Mouse (Mus musculus): ENCODE results near the gene Slc9a4.
"Not testable (repeated sequence)": the region's sequence is repeated elsewhere in the genome, so short reads cannot be mapped to it uniquely, and the experiment has no call there.

Gene Slc9a4

GRCm38 (mm10) chr1:40650803-40651497 lies 71.1 kb downstream of the Slc9a4 start:
- no peak for DNase-seq (ENCODE audit: low read depth, low spot score)

GRCm38 (mm10) chr1:40657035-40657434 lies 77.2 kb downstream of the Slc9a4 start:
- no peak for DNase-seq (ENCODE audit: low read depth, low spot score)

GRCm38 (mm10) chr1:40657978-40658496 lies 78.2 kb downstream of the Slc9a4 start:
- peak; percentile 67 for DNase-seq (ENCODE audit: low read depth, low spot score)

- no peak for DNase-seq (ENCODE audit: low read depth, low spot score)
These were observed 79.1 kb downstream of the Slc9a4 start for GRCm38 (mm10) chr1:40659017-40659416.

GRCm38 (mm10) chr1:40659496-40659895 lies 79.6 kb downstream of the Slc9a4 start:
- no peak for DNase-seq (ENCODE audit: low read depth, low spot score)

- DNase-seq (ENCODE audit: low read depth, low spot score), result no peak
These were observed 81.0 kb downstream of the Slc9a4 start for GRCm38 (mm10) chr1:40660838-40661237.

GRCm38 (mm10) chr1:40665401-40666370 lies 85.8 kb downstream of the Slc9a4 start:
- DNase-seq (ENCODE audit: low read depth, low spot score), result peak; percentile 71

- not testable (repeated sequence) for DNase-seq (ENCODE audit: low read depth, low spot score)
These were observed 87.6 kb downstream of the Slc9a4 start for GRCm38 (mm10) chr1:40667442-40667841.

GRCm38 (mm10) chr1:40670025-40670424 lies 90.1 kb downstream of the Slc9a4 start:
- no peak for DNase-seq (ENCODE audit: low read depth, low spot score)

GRCm38 (mm10) chr1:40671490-40671889 lies 91.6 kb downstream of the Slc9a4 start:
- DNase-seq (ENCODE audit: low read depth, low spot score), result peak; percentile 48

- peak; percentile 74 for DNase-seq (ENCODE audit: low read depth, low spot score)
These were observed 97.4 kb downstream of the Slc9a4 start for GRCm38 (mm10) chr1:40677306-40677705.
